ENCODE assay signal across 29 mouse cellular contexts in genomic region chr5:66848136-66848535, GRCm38 (mm10).
DNase-seq lines count a peak whose midpoint lies in the region; ATAC-seq and TF ChIP-seq lines count a peak whose summit lies in the region.
"Had no signal": no experiment of that assay in that cellular context is flagged by ENCODE, and none has a peak within 500 bp of the region (broad histone marks: within the 10 kb centered on the region; RNA-seq: fewer than 3 reads in every experiment).

No protein-coding gene starts in this region.

- no peak for TF ChIP-seq POLR2A in thymus, adult 2 months (IDR thresholded peaks at IDR 0.05; ENCODE audit: control insufficient read depth, extremely low read depth, insufficient read depth, low read length, poor library complexity)

- H3K27ac ChIP-seq in lung, postnatal 0 days (ENCODE audit: low read length) = no peak overlapping the region
- H3K27ac ChIP-seq in kidney, postnatal 0 days = no peak overlapping the region
- no peak overlapping the region for H3K27ac ChIP-seq in thymus, adult 2 months (ENCODE audit: control insufficient read depth, insufficient read depth, low read length)
- H3K27ac ChIP-seq: embryonic facial prominence, embryonic 13.5 days; forebrain, embryonic 12.5 days; hindbrain, embryonic 13.5 days; limb, embryonic 15.5 days; liver, embryonic 14.5 days; lung, embryonic 15.5 days; stomach, postnatal 0 days had no signal

- no peaks in the 10 kb centered on the region for H3K27me3 ChIP-seq in lung, postnatal 0 days (replicated peaks; ENCODE audit: insufficient read depth, low read length)
- H3K27me3 ChIP-seq in kidney, postnatal 0 days (ENCODE audit: insufficient read depth, low read length) = no peaks in the 10 kb centered on the region
- H3K27me3 ChIP-seq in thymus, adult 2 months (ENCODE audit: control insufficient read depth, insufficient read depth, low read length) = no peaks in the 10 kb centered on the region
- H3K27me3 ChIP-seq: CH12.LX; embryonic facial prominence, embryonic 13.5 days; forebrain, embryonic 12.5 days; hindbrain, embryonic 13.5 days; limb, embryonic 15.5 days; lung, embryonic 15.5 days; megakaryocyte, embryonic 14.5 days had no signal

- H3K9me3 ChIP-seq in lung, postnatal 0 days (ENCODE audit: low read length) = no peaks in the 10 kb centered on the region
- no peaks in the 10 kb centered on the region for H3K9me3 ChIP-seq in kidney, postnatal 0 days (replicated peaks; ENCODE audit: low read length)
- H3K9me3 ChIP-seq: embryonic facial prominence, embryonic 13.5 days; forebrain, embryonic 12.5 days; hindbrain, embryonic 13.5 days; limb, embryonic 15.5 days; lung, embryonic 15.5 days had no signal

- H3K36me3 ChIP-seq in lung, postnatal 0 days (ENCODE audit: insufficient read depth, low read length) = no peaks in the 10 kb centered on the region
- H3K36me3 ChIP-seq in kidney, postnatal 0 days (ENCODE audit: insufficient read depth, low read length) = no peaks in the 10 kb centered on the region
- no peaks in the 10 kb centered on the region for H3K36me3 ChIP-seq in thymus, adult 2 months (ENCODE audit: control insufficient read depth, insufficient read depth, low read length)
- H3K36me3 ChIP-seq: embryonic facial prominence, embryonic 13.5 days; forebrain, embryonic 12.5 days; G1E; hindbrain, embryonic 13.5 days; limb, embryonic 15.5 days; lung, embryonic 15.5 days had no signal

- TF ChIP-seq EP300 in lung, postnatal 0 days (IDR thresholded peaks at IDR 0.05) = no peak

- peak; percentile 36 to 55 for DNase-seq in heart, adult 9 months (ENCODE audit: low spot score in 2 of 2)
- no peak for DNase-seq in heart, adult 8-10 months (ENCODE audit: low spot score)
- DNase-seq in lung, postnatal 0 days (ENCODE audit: low spot score) = no peak
- DNase-seq in lung, postnatal 4 days = no peak
- DNase-seq in kidney, postnatal 0 days (ENCODE audit: low spot score) = peak; percentile 16
- peak; percentile 37 for DNase-seq in lung, postnatal 25 days (ENCODE audit: low spot score)
- no peak for DNase-seq in urinary bladder, postnatal 10 days (ENCODE audit: low spot score)
- no peak for DNase-seq in thymus, adult 2 months
- DNase-seq: adrenal gland, adult 8-10 months; B cell, adult 2 months; cerebellum, adult 11-12 months; cerebellum, postnatal 10 days; embryo, embryonic 11 days; layer of hippocampus, adult 9-11 months; left cerebral cortex, postnatal 4 days; midbrain, embryonic 14.5 days; right cerebral cortex, postnatal 14 days had no signal

- 55% methylated on average over 7 of the region's 7 CpGs for WGBS in lung, postnatal 0 days
- 27% methylated on average over 7 of the region's 7 CpGs for WGBS in kidney, postnatal 0 days
- WGBS in thymus, adult 2 months = 41% methylated on average over 7 of the region's 7 CpGs

- H3K4me2 ChIP-seq in lung, postnatal 0 days (replicated peaks; ENCODE audit: low read depth, low read length) = no peak overlapping the region
- H3K4me2 ChIP-seq in kidney, postnatal 0 days (ENCODE audit: low read length) = no peak overlapping the region
- H3K4me2 ChIP-seq: embryonic facial prominence, embryonic 13.5 days; forebrain, embryonic 12.5 days; hindbrain, embryonic 13.5 days; limb, embryonic 15.5 days; lung, embryonic 15.5 days had no signal

- H3K9ac ChIP-seq in lung, postnatal 0 days (replicated peaks; ENCODE audit: low read depth) = no peak overlapping the region
- H3K9ac ChIP-seq in kidney, postnatal 0 days (ENCODE audit: low read depth, low read length) = no peak overlapping the region
- H3K9ac ChIP-seq: embryonic facial prominence, embryonic 13.5 days; forebrain, embryonic 12.5 days; hindbrain, embryonic 13.5 days; limb, embryonic 15.5 days; liver, embryonic 14.5 days; lung, embryonic 15.5 days had no signal

- no peak for TF ChIP-seq CTCF in lung, postnatal 0 days (IDR thresholded peaks at IDR 0.05)
- no peak for TF ChIP-seq CTCF in kidney, postnatal 0 days (IDR thresholded peaks at IDR 0.05; ENCODE audit: low read depth)
- TF ChIP-seq CTCF in thymus, adult 2 months (IDR thresholded peaks at IDR 0.05; ENCODE audit: borderline replicate concordance, control insufficient read depth, extremely low read depth, insufficient read depth, low read length, poor library complexity) = no peak

- peak; percentile 27; the same call in 1 of the 2 replicates for ATAC-seq in lung, postnatal 0 days
- no peak for ATAC-seq in kidney, postnatal 0 days (replicated peaks; ENCODE audit: low FRiP score, low read depth)
- ATAC-seq: inflammation-experienced regulatory T-cells, adult 6 months had no signal

- no peak overlapping the region for H3K4me3 ChIP-seq in lung, postnatal 0 days (ENCODE audit: low read depth, low read length)
- H3K4me3 ChIP-seq in kidney, postnatal 0 days (replicated peaks; ENCODE audit: low read depth, low read length) = no peak overlapping the region
- no peak overlapping the region for H3K4me3 ChIP-seq in thymus, adult 2 months (ENCODE audit: control insufficient read depth, insufficient read depth, low read length)
- H3K4me3 ChIP-seq: embryonic facial prominence, embryonic 13.5 days; erythroblast, embryonic 14.5 days; forebrain, embryonic 12.5 days; hindbrain, embryonic 13.5 days; limb, embryonic 15.5 days; lung, embryonic 15.5 days; megakaryocyte, embryonic 14.5 days had no signal

- peaks cover 7% of the 10 kb centered on the region; the same call in 1 of the 2 replicates for H3K4me1 ChIP-seq in lung, postnatal 0 days (ENCODE audit: insufficient read depth, low read depth, low read length)
- peaks cover 8% of the 10 kb centered on the region; the same call in 1 of the 2 replicates for H3K4me1 ChIP-seq in kidney, postnatal 0 days (replicated peaks; ENCODE audit: insufficient read depth, low read length)
- H3K4me1 ChIP-seq in thymus, adult 2 months (replicated peaks; ENCODE audit: control insufficient read depth, insufficient read depth, low read length) = no peaks in the 10 kb centered on the region
- H3K4me1 ChIP-seq: megakaryocyte, embryonic 14.5 days had no signal

Comparison
In these comparisons a context has a peak if more than half of its experiments do, and no peak if none do; other contexts are left out.
1. DNase-seq: peak in heart, adult 9 months (2 of 2), kidney, postnatal 0 days (single experiment) and lung, postnatal 25 days (single experiment); none in heart, adult 8-10 months (single experiment), lung, postnatal 0 days (single experiment), lung, postnatal 4 days (0 of 2), urinary bladder, postnatal 10 days (single experiment) and thymus, adult 2 months (single experiment).